Mouse (Mus musculus): ENCODE data around the gene Adgra3.

The Adgra3 gene

GRCm38 (mm10) chr5:49979246-49979645 is 79.6 kb downstream of the Adgra3 start:
- no peak for DNase-seq (ENCODE audit: extremely low read depth, insufficient read length, low spot score)

- no peak for DNase-seq (ENCODE audit: extremely low read depth, insufficient read length, low spot score)
These were observed 82.8 kb downstream of the Adgra3 start for GRCm38 (mm10) chr5:49975971-49976370.

GRCm38 (mm10) chr5:49974211-49974610 is 84.6 kb downstream of the Adgra3 start:
- DNase-seq (ENCODE audit: extremely low read depth, insufficient read length, low spot score), result no peak

- no peak for DNase-seq (ENCODE audit: extremely low read depth, insufficient read length, low spot score)
These were observed 89.1 kb downstream of the Adgra3 start for GRCm38 (mm10) chr5:49969660-49970059.

GRCm38 (mm10) chr5:49967726-49968125 is 91.1 kb downstream of the Adgra3 start:
- no peak for DNase-seq (ENCODE audit: extremely low read depth, insufficient read length, low spot score)

GRCm38 (mm10) chr5:49965810-49966209 is 93.0 kb downstream of the Adgra3 start:
- DNase-seq (ENCODE audit: extremely low read depth, insufficient read length, low spot score), result no peak

GRCm38 (mm10) chr5:49961478-49962431 is 97.1 kb downstream of the Adgra3 start:
- no peak for DNase-seq (ENCODE audit: extremely low read depth, insufficient read length, low spot score)

GRCm38 (mm10) chr5:49936354-49936753 is 122.5 kb downstream of the Adgra3 start:
- no peak for DNase-seq (ENCODE audit: extremely low read depth, insufficient read length, low spot score)

GRCm38 (mm10) chr5:49924712-49925111 is 134.1 kb downstream of the Adgra3 start:
- no peak for DNase-seq (ENCODE audit: extremely low read depth, insufficient read length, low spot score)

- no peak for DNase-seq (ENCODE audit: extremely low read depth, insufficient read length, low spot score)
These were observed 143.1 kb downstream of the Adgra3 start for GRCm38 (mm10) chr5:49915695-49916106.
